Mouse (Mus musculus): ENCODE data around the gene Cdkn2a. TPM values are rescaled to one million over a fixed set of nuclear protein-coding genes. Genes with fewer than 3 reads are reported as not detected.

Gene Cdkn2a
- total RNA-seq, 1 experiment from 2014 or later, result 1.6 TPM

DNA sequence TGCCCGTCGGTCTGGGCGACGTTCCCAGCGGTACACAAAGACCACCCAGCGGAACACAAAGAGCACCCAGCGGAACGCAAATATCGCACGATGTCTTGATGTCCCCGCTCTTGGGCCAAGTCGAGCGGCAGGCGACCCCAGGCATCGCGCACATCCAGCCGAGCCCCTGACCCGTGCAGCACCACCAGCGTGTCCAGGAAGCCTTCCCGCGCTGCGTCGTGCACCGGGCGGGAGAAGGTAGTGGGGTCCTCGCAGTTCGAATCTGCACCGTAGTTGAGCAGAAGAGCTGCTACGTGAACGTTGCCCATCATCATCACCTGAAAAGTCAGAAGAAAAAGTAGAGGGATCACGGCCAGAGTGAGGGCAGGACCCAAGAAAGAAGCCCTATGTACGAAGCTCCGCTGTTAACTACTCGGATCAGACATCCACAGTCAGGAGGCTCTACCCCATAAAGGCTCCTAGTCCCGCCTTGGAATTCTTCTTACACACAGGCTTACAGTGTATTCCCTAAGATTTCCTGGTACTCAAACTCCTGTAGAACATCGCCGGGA lies 17.7 kb downstream of the Cdkn2a start:
- DNase-seq, result no peak

DNA sequence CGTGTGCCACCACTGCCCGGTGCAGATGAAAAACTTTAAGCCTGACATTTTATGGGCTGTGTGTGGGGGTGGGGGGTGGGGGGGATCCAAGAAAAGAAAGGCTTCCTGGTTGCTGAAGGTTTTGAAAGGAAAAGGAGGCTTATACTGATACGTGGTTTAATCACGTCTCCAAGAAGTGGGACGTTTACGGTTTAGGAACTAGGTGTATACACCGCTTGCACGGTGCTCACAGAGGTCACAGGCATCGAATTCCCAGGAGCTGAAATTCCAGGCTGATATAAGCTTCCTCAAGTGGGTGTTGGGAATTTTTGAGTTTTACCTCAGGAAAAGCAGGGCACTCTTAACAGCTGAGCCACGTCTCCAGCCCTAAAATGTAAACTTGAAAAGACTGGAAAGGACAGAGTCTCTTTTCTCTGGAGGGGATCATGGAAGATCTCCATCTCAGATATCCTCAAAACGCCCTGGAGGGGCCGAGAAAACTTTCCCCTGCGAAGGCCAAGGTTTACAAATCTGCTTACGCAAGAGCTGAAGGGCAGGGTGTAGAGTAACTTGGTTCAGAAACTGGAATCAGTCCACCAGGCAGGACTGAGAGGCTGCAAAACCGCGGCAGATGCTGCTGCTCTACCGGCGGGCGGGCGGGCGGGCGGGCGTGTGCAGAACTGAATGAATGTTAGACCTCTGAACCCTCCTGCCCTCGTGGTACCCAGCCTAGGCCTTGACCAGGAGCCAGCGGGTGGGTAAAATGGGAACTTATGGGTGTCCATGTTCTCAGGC lies 18.5 kb downstream of the Cdkn2a start:
- no peak for DNase-seq

DNA sequence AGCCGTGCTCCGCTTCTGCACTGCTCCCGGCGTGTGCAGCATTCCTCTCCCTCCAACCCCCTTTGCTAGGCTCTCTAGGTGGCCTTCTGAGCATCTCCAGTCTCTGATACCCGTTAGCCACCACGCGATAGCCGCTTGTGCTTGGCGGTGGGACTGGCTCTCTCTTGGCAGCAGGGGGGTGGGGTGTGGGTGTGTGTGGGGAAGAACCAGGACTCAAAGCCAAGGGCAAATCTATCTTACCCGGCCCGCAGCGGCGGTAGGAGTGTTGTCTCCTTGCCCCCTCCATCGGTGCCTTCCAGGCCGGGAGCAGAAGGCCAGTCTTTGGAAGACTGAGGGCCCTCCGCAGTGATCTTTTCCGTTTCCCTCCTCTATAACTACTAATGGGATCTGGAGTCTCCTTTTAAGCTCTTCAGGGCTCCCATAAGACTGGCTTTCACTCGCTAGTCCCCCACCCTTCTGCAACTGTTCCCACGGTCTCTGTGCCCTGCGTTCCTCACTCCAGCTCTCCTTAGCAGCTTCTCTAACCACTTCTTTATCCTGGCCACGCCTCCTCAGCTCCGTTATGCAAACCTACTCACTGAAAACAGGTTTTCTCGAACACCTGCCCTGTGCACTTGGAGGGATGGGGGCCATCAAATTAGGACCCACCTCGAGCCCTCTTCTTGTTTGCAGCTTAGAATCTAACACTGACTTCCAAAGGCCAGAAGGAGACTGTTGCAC lies 19.5 kb downstream of the Cdkn2a start:
- no peak for DNase-seq

DNA sequence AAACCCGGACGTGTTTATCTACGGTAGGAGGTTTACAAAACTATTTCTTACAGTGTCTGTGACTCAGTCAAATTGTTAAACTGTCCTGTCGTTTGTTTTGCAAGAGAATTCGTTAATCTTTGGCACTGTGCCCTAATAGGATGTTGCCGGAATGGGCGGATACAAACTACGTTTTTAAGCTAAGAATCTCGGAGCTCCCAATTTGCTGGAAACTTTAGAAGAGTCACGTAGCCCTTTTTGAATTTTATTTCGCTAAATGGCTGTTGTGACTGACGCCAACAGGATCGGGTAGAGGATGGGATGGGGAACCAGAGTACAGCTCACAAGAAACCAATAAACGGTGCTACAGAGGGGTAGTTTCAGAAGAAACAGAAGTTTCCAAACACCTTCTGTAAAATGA lies 20.4 kb downstream of the Cdkn2a start:
- no peak for DNase-seq

DNA sequence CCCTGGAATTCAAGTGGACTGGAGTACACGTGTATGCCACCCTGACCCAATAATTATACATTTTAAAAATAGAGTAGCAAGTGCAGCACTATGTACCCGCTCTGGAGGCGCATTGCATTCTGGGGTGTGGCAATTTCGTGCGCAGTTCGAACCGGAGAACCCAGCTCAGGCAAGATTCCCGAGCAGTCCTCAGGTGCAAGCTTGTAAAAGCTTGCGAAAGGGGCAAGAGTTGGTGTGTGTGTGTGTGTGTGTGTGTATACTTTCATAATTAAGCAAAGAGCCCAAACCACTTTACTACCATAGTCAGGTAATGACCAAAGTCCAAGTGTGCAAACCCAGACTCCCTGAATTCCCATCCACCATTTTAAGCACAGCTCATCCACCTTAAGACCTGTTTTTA lies 20.9 kb downstream of the Cdkn2a start:
- no peak for DNase-seq

DNA sequence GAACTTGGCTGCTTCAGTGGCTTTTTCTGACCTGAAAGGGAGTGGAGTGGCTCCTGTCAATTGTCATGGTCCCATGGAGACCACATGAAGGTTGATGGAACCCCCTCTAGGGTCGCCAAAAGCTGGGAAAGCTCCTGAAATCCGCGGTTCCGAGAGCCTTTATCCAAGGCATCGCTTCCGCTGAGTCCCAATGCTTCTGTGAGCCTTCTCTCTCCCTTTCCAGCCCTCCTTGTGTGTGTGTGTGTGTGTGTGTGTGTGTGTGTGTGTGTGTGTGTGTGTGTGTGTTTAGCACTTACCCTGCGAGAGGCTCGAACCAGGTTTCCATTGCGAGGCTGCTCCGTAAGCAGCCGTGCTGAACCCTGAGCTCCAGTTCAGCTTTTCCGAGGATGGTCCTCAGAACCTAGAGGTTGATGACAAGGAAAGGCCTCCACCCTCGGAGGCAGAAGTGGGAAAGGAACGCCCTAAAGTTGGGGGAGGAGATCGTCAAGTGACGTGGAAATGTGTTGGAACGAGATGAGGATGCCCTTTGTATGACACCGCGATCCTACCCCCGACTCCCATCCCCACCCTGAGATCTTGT lies 21.4 kb downstream of the Cdkn2a start:
- no peak for DNase-seq

DNA sequence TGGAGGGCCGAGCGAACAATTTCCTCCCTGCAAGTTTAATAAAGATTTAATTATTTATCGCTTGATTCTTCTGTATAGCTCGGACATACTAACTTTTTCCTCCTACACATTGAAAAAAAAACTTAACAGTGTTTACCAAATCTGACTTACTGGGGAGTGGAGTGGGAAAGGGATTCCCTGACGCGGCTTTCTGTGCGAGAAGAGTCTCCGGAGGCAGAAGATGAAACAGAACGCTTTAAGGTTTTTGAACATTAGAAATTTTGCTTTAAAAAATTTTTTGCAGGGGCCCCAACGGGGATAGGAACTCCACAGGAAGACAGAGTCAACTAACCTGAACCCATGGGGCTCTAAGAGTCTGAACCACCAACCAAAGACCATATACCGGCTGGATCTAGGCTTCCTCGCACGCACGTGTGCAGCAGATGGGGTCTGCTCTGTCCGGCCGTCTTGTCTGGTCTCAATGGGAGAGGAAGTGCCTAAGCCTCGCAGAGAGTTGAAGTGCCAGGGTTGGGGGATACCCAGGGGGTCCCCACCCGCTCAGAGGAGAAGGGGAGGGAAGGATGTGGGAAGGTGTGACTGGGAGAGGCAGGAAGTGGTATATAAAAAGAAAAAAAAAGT lies 22.2 kb downstream of the Cdkn2a start:
- no peak for DNase-seq

DNA sequence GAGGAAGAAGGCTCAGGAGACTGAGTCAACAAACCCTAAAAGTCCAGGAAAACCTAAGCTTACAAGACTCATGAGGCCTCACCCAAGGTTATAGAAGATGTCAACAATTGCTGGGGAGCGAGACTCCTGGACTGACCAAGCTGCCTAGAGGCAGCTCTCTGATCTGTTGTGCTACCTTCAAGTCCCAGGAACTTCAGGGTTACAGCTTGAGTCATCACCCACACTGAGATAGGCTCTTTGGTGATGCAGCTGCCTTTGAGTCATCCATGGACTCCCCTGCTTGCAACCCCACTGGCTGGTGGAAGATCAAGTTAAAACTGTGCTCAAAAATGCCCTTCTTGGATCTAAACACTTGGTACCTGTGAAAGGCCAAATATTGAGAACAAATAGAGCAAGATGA lies 36.7 kb downstream of the Cdkn2a start:
- no peak for DNase-seq

DNA sequence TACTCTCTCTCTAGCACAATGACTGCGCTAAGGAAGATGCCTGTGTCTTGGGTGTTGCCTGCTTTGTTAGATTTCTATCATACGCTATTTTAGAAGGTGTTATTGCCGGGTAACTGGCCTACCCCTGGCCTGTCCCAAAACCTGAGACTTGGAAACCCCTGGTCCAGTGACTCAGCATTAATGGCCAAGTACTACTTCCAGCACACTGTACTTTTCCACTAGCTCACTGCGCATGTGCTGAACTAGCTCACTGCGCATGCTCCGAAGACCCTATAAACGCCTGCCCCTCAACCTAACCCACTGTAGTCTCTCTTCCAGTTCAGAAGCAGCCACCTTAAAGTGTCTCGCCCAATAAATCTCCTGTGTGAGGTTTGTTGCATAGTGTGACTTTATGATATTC lies 60.0 kb downstream of the Cdkn2a start:
- no peak for DNase-seq

Other genes with a start within 250 kb of the Cdkn2a start
- gene Mtap, start 157.5 kb downstream of the Cdkn2a start, total RNA-seq (2021), result 40.4 and 45.4 TPM in 2 replicates
- gene Cdkn2b, start 16.4 kb upstream of the Cdkn2a start, total RNA-seq (2021), result 4.9 TPM in 2 replicates

Data from adrenal gland, postnatal 25 days (tissue).